ENCODE assay signal across 10 mouse cellular contexts in genomic region chr6:51472213-51472612, GRCm38 (mm10). TPM values are rescaled to one million over a fixed set of nuclear protein-coding genes. Genes with fewer than 3 reads are reported as not detected.
DNase-seq lines count a peak whose midpoint lies in the region; ATAC-seq lines count a peak whose summit lies in the region.
"Had no signal": no experiment of that assay in that cellular context is flagged by ENCODE, and none has a peak within 500 bp of the region (broad histone marks: within the 10 kb centered on the region; RNA-seq: fewer than 3 reads in every experiment).

No protein-coding gene starts in this region.

- peaks cover 18% of the 10 kb centered on the region for H3K4me1 ChIP-seq in heart, embryonic 15.5 days (replicated peaks)
- peaks cover 31% of the 10 kb centered on the region for H3K4me1 ChIP-seq in hindbrain, embryonic 13.5 days (replicated peaks)
- peaks cover 26% of the 10 kb centered on the region for H3K4me1 ChIP-seq in midbrain, embryonic 12.5 days

- H3K36me3 ChIP-seq in heart, embryonic 15.5 days, result peaks cover 35% of the 10 kb centered on the region
- H3K36me3 ChIP-seq in hindbrain, embryonic 13.5 days, result peaks cover 31% of the 10 kb centered on the region
- H3K36me3 ChIP-seq in midbrain, embryonic 12.5 days, result peaks cover 48% of the 10 kb centered on the region

- H3K9ac ChIP-seq in heart, embryonic 15.5 days, result peak overlapping the region; percentile 44; the same call in 1 of the 2 replicates
- H3K9ac ChIP-seq in hindbrain, embryonic 13.5 days, result peak overlapping the region; percentile 71
- peak overlapping the region; percentile 99 for H3K9ac ChIP-seq in midbrain, embryonic 12.5 days (replicated peaks)

- H3K4me2 ChIP-seq in heart, embryonic 15.5 days, result peak overlapping the region; percentile 60
- peak overlapping the region; percentile 73 for H3K4me2 ChIP-seq in hindbrain, embryonic 13.5 days
- peak overlapping the region; percentile 70 for H3K4me2 ChIP-seq in midbrain, embryonic 12.5 days (replicated peaks)

- peak overlapping the region; percentile 68 for H3K4me3 ChIP-seq in heart, embryonic 15.5 days
- H3K4me3 ChIP-seq in hindbrain, embryonic 13.5 days, result peak overlapping the region; percentile 98
- peak overlapping the region; percentile 84 for H3K4me3 ChIP-seq in midbrain, embryonic 12.5 days

- DNase-seq in heart, adult 8-10 months (ENCODE audit: low spot score), result no peak
- peak; percentile 53 for DNase-seq in Muller cell, postnatal 12 days (ENCODE audit: inconsistent ontology term)
- no peak for DNase-seq in frontal cortex, postnatal 10 days (ENCODE audit: low spot score in 2 of 2)
- DNase-seq in gastrocnemius, adult 18-20 months (ENCODE audit: low spot score), result no peak
- DNase-seq: embryo, embryonic 11 days had no signal

- no peaks in the 10 kb centered on the region for H3K9me3 ChIP-seq in heart, embryonic 15.5 days (replicated peaks)
- H3K9me3 ChIP-seq in hindbrain, embryonic 13.5 days, result no peaks in the 10 kb centered on the region
- H3K9me3 ChIP-seq in midbrain, embryonic 12.5 days, result no peaks in the 10 kb centered on the region

- peak overlapping the region; percentile 52; the same call in 1 of the 2 replicates for H3K27ac ChIP-seq in heart, embryonic 15.5 days
- H3K27ac ChIP-seq in hindbrain, embryonic 13.5 days, result peak overlapping the region; percentile 59
- H3K27ac ChIP-seq in midbrain, embryonic 12.5 days (replicated peaks), result peak overlapping the region; percentile 52; the same call in 1 of the 2 replicates

- H3K27me3 ChIP-seq in heart, embryonic 15.5 days, result no peaks in the 10 kb centered on the region
- H3K27me3 ChIP-seq in hindbrain, embryonic 13.5 days, result no peaks in the 10 kb centered on the region
- no peaks in the 10 kb centered on the region for H3K27me3 ChIP-seq in midbrain, embryonic 12.5 days
- H3K27me3 ChIP-seq: Patski had no signal

- ATAC-seq in heart, embryonic 15.5 days (replicated peaks; ENCODE audit: insufficient number of reproducible peaks, insufficient read depth, low FRiP score, low read depth), result no peak
- no peak for ATAC-seq in hindbrain, embryonic 13.5 days (ENCODE audit: low FRiP score)
- ATAC-seq in midbrain, embryonic 12.5 days (ENCODE audit: low FRiP score, low read depth), result no peak
- ATAC-seq in cerebellum, adult (ENCODE audit: insufficient number of reproducible peaks, low FRiP score, low TSS enrichment), result no peak
- ATAC-seq: Patski had no signal

- WGBS in heart, embryonic 15.5 days, result 41% methylated on average over 4 of the region's 4 CpGs
- WGBS in hindbrain, embryonic 13.5 days, result 44% methylated on average over 4 of the region's 4 CpGs
- 49% methylated on average over 4 of the region's 4 CpGs for WGBS in midbrain, embryonic 12.5 days

RNA-seq across cellular contexts. Expression of gene Cbx3, which starts 2.1 kb away (rescaled TPM):
- 266 and 311 TPM in 2 replicates for polyA plus RNA-seq in heart, embryonic 15.5 days (2015; fragmentation: Nextera tagmentation; extraction: Ambion mirVana)
- total RNA-seq in heart, adult 8-10 months (2022), result 10 to 100 TPM; 54.1 to 62.0 (median 59.1) TPM
- polyA plus RNA-seq in hindbrain, embryonic 13.5 days (2015; fragmentation: Nextera tagmentation; extraction: Ambion mirVana), result 517 TPM in 2 replicates
- 615 and 674 TPM in 2 replicates for polyA plus RNA-seq in midbrain, embryonic 12.5 days (2016; fragmentation: Nextera tagmentation; extraction: Ambion mirVana)
- 10 to 100 TPM; 37.8 to 43.8 TPM for total RNA-seq in gastrocnemius, adult 18-20 months (2021)

RNA-seq across cellular contexts. Expression of gene Hnrnpa2b1, which starts 2.5 kb away (rescaled TPM):
- 1,124 and 1,142 TPM in 2 replicates for polyA plus RNA-seq in heart, embryonic 15.5 days (2015; fragmentation: Nextera tagmentation; extraction: Ambion mirVana)
- 100 to 1,000 TPM; 367 to 444 (median 409) TPM for total RNA-seq in heart, adult 8-10 months (2022)
- polyA plus RNA-seq in hindbrain, embryonic 13.5 days (2015; fragmentation: Nextera tagmentation; extraction: Ambion mirVana), result 1,784 and 1,810 TPM in 2 replicates
- 2,441 and 2,661 TPM in 2 replicates for polyA plus RNA-seq in midbrain, embryonic 12.5 days (2016; fragmentation: Nextera tagmentation; extraction: Ambion mirVana)
- total RNA-seq in gastrocnemius, adult 18-20 months (2021), result 100 to 1,000 TPM; 309 to 353 TPM

RNA-seq across cellular contexts. Expression of gene Nfe2l3, which starts 39.7 kb away (rescaled TPM):
- polyA plus RNA-seq in heart, embryonic 15.5 days (2015; fragmentation: Nextera tagmentation; extraction: Ambion mirVana), result 1.9 and 3.3 TPM in 2 replicates
- under 1 TPM in 2 of 4 experiments, not detected in 2; 0.28 to 0.35 TPM for total RNA-seq in heart, adult 8-10 months (2022)
- 4.0 and 5.0 TPM in 2 replicates for polyA plus RNA-seq in hindbrain, embryonic 13.5 days (2015; fragmentation: Nextera tagmentation; extraction: Ambion mirVana)
- polyA plus RNA-seq in midbrain, embryonic 12.5 days (2016; fragmentation: Nextera tagmentation; extraction: Ambion mirVana), result 5.4 and 5.9 TPM in 2 replicates
- total RNA-seq in gastrocnemius, adult 18-20 months (2021), result not detected

RNA-seq across cellular contexts. Expression of gene Snx10, which starts 51.5 kb away (rescaled TPM):
- polyA plus RNA-seq in heart, embryonic 15.5 days (2015; fragmentation: Nextera tagmentation; extraction: Ambion mirVana), result 15.3 and 15.5 TPM in 2 replicates
- 10 to 100 TPM; 11.5 to 17.2 (median 14.1) TPM for total RNA-seq in heart, adult 8-10 months (2022)
- 47.9 and 51.3 TPM in 2 replicates for polyA plus RNA-seq in hindbrain, embryonic 13.5 days (2015; fragmentation: Nextera tagmentation; extraction: Ambion mirVana)
- 41.9 and 51.1 TPM in 2 replicates for polyA plus RNA-seq in midbrain, embryonic 12.5 days (2016; fragmentation: Nextera tagmentation; extraction: Ambion mirVana)
- 1 to 10 TPM; 6.5 to 8.2 TPM for total RNA-seq in gastrocnemius, adult 18-20 months (2021)

Comparison
In these comparisons a context has a peak if more than half of its experiments do, and no peak if none do; other contexts are left out.
1. H3K9ac ChIP-seq: peak in every context shown above with its lines; median percentile 99 in midbrain, embryonic 12.5 days; 71 in hindbrain, embryonic 13.5 days; 44 in heart, embryonic 15.5 days.